Mouse (Mus musculus): ENCODE data around the gene Ksr1.

The Ksr1 gene

DNA sequence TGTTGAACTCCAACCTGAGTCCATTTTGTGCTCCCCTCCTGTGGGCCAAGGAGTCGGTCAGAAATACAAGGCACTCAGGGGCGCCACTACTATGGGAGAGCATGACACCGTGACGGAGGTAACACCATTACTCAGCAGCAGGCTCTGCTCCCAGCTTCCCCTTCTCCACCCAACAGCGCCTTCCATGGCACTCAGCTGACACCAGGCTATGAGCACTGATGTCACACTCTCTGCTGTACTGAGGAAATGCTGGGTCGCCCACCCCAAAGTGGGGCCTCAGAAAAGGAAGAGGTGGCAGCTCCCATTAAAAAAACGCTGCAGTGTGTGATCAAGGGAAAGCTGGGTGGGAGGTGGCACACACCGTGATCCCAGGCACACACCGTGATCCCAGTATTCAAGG, 101.0 kb downstream of the Ksr1 start:
- DNase-seq (ENCODE audit: low read depth, low spot score): no peak

DNA sequence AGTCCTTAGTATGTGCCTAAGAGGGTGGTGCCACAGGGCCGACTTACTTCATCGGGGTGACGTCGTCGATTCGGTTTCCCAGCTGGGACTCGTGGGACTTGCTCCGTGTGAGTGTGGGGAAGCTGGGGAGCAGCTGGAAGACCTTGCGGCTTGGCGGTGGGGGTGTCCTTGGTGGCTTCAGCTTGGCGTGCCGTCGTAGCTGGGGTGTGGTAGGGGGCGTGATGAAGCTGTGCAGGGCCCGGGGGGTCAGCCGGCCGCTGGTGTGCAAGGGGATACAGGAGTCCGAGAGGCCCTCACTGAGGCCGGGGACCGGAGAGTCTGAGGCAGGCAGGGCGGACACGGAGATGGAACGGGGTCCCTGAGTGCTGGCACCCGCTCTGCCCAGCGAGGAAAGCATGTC, 101.4 kb downstream of the Ksr1 start:
- no peak for DNase-seq (ENCODE audit: low read depth, low spot score)

DNA sequence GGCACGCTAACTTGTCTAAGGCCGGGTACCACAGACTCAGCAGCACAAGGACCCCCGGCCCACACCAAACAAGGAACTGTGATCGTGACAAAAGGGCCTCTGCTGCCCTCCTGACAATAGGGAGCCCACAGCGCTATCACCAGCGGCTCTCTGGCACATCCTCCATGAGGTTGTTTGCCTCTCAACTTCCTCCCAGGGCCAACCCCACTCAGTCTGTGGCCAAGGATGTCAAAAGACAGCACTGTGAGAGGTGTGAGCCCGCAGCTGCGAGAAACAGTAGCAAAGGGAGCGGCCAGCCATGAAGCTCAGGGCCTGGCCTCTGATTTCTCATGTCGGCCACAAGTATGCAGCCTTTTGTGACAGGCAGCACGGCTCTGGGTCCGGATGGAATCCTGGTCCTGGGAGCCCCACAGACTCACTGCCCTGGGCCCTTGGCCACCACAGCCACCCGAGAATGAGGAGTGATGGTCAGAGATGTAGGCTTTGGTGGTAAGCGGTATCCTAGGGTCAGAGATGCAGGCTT, 104.2 kb downstream of the Ksr1 start:
- DNase-seq (ENCODE audit: low read depth, low spot score): no peak

DNA sequence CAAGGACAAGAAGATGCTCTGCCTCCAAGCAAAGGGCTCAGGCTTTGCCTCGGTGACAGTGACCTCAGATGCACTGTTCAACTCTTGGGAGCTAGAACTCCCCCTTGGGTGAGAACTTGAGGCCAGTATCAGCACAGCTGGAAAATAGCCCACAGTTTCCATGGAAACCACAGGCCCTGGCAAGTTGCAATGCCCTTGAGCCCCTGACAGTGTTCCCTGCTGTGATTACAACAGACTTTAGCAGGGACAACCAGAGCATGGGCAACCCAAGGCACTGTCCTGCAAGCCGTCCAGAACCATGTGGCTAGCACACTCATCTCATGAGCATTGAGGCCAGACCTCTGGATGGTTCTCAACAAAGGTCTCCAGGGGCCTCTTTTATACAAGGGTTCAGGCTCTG, 106.7 kb downstream of the Ksr1 start:
- no peak for DNase-seq (ENCODE audit: low read depth, low spot score)

DNA sequence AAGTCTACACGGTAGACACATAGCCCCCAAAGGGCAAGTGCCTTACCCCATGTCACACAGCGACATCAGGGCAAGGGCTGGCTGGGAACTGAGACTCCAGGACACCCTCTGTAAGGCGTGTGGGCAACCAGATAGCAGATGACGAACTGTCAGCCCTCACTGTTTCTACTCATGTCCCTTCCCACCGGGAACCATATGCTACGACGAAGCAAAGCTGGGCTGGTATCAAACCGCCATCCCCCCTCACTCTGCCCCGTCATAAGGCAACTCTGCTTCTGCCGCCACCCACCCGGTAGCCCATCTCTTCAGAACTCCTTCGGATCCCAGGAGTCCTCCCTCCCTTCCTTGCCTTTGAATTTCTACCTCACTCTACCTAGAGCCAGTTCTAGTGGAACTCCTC, 108.7 kb downstream of the Ksr1 start:
- no peak for DNase-seq (ENCODE audit: low read depth, low spot score)

DNA sequence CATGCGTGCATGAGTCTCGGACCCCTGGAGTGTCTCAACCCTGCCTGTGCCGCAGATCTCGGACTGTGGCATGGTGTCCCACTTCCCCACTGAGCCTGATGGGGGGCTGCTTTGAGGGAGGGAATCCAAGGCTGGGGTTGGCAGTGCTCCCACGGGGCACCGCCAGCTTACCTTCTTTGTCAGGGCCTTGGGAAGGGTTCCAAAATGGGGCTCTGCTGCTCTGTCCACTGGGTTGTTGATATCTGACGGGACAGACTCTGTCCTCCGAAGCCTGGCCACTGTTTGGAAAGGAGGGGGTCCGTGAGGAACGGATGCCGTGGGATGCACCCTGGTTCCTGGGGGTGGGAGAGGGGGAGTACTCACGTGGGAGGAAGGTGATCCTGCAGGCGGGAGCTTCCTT, 109.9 kb downstream of the Ksr1 start:
- no peak for DNase-seq (ENCODE audit: low read depth, low spot score)

DNA sequence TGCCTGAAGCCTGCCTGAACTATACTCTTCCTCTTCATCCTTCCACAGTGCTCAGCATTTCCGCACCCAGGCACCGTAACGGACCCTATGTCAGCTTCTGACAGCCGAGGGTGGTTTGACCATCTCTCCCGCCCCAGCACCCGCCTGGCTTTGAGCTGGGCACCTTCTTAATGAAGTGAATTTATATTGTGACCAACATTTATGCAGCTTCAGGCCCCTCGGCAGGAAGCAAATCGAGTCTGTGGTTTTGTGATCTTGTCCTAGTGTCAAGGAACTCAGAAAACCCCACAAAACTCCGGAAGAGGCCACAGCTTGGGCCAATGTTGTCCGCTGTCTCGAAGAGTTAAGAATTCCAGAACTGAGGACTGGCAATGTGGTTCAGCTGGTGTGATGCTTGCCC, 112.6 kb downstream of the Ksr1 start:
- DNase-seq (ENCODE audit: low read depth, low spot score): no peak

DNA sequence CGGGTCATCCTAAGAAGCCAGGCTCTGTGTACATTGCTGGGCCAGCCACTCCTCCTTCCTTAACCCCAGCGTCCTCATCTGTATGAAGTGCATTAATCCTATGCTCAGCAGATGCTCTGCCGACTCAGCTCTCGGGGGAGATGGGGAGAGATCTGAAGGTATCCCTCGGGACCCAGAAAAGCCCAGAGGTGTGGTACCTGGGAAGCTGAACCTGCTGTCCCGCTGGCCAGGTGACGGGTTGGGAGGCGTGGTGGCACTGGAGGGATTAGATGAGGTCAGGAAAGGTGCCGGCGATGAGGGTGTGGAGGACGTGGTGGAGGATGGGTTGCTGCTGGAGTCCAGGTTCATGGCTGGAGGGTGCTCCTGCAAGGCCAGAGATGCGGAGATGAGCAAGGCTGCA, 113.2 kb downstream of the Ksr1 start:
- DNase-seq (ENCODE audit: low read depth, low spot score): no peak

DNA sequence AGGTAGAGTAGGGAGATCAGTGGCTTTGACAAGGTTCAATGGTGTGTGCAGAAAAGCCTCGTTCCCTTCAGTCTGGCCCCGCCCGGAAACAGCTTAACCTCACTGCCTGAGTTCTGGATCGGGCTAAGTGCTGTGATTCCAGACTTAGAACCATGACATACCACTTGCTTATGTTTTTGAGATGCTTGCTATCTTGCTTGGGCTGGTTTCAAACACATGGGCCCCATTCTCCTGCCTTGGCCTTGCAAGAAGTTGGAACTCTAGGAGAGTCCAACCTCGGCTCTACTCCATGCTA, 114.8 kb downstream of the Ksr1 start:
- DNase-seq (ENCODE audit: low read depth, low spot score): no peak

DNA sequence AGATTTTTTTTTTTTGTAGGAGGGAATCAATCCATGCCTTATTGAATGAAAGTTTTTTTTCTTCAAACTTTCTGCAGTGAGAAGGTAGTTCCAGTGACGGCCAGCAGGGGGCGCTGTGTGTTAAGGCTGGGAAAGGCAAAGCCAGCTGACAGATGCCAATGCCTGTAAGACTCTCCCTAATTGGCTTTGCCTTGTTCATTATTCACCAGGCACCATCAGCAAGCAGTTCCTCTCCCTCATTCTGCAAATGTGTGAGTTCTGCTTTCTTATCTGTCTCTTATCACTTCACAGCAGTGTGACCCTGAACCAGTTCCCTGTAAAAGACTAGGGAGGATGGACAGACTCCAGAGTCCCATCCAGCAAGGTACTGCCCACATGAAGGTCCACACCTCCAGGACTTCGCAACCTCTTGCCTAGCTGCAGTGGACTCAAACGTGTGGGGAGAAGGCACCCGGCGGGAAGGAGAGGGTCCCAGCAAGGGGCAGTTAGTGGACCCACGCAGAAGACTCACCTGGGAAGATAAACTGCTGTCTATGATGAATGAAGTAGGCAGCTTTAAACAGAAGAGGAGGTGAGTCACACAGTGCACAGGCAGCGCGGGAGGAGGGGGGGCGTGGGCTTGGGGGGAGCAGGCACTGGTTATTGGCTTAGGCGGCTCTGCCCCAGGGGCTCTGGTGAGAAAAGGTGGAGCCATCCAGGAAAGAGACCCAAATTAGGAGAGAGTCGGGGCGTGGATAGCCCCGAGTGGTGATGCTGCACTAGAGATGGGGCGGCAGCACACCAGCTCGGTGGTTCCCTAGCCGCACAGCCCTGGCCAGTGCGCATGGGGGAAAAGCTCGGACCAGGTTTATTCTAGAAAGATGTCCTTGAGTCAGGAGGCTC, 115.4 kb downstream of the Ksr1 start:
- DNase-seq (ENCODE audit: low read depth, low spot score): peak; percentile 86

DNA sequence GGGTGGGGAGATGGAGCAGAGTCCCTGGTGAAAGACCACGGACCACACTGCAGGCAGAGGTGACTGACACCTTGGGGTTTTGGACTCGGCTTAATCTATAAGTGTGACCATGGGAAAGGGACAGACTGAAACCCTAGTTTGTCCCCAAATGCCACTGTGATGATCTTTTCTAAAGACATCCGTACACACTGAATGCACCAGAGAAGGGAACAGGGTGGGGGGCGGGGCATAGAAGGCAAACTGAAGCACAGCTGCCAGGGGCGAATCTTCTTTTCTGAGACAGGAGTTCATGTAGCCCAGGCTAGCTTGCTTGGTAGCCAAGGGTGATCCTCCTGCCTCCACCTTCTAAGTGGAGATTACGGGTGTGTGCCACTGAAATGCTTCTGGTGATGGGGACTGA, 122.5 kb downstream of the Ksr1 start:
- DNase-seq (ENCODE audit: low read depth, low spot score): peak; percentile 56

DNA sequence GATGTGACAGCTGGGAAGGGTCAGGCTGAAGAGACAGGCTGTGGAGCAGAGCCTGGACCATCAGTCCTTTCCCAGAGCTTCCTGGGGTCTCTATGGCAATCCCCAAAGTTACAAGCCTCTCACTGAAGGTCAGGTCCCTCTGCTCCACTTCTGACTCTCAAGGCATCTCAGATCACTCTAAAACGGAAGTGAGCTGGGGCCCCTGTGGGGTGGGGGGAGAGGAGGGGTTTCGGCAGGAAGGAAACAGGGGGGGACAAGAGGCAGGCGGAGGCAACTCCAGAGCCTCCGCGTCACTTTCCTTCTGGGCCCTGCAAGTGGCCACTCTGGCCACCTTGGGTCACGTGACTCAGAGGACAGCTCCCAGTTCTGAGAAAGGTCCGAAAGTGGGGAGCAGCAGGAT, 122.9 kb downstream of the Ksr1 start:
- DNase-seq (ENCODE audit: low read depth, low spot score): peak; percentile 87

DNA sequence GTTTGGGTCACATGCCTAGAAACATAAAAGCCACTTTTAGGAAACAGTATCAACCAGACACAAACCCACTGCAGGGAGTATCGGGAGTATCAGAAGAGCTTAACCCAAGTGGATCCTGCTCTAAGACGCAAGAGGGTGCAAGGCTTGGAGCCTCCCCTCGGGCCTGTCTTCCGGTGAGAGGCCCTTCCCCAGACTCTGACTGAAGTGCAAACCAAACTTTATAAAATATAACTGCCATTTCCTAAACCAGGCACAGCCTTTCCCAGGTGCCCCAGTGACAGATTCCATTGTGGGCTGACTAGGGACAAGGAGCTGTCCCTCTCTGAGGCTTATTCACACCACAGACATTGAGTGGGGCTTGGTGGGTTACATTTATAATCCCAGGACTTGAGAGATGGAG, 123.4 kb downstream of the Ksr1 start:
- DNase-seq (ENCODE audit: low read depth, low spot score): peak; percentile 40

DNA sequence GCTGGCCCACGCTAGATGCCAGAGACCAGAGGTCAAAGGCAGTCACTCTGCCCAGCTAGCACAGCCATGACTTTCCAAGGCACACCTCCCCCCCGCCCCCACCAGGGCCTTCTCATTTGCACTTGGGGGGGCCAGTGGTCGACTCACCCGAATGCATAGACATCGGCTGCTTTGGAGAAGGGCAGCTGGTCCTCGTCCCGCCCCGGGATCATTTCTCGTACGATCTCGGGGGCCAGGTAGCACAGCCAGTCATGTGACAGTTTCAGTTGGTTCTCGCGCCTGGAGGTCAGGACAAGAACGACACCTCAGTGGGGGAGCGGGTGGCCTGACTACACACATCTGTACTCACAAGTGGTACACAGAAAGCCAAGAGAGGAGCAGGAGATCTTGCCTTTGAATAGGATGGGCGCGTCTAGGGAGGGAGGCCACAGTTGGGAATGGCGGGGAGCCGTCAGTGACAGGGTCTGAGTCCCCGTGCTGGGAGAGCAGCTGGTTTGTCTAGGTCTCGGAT, 125.6 kb downstream of the Ksr1 start:
- no peak for DNase-seq (ENCODE audit: low read depth, low spot score)

DNA sequence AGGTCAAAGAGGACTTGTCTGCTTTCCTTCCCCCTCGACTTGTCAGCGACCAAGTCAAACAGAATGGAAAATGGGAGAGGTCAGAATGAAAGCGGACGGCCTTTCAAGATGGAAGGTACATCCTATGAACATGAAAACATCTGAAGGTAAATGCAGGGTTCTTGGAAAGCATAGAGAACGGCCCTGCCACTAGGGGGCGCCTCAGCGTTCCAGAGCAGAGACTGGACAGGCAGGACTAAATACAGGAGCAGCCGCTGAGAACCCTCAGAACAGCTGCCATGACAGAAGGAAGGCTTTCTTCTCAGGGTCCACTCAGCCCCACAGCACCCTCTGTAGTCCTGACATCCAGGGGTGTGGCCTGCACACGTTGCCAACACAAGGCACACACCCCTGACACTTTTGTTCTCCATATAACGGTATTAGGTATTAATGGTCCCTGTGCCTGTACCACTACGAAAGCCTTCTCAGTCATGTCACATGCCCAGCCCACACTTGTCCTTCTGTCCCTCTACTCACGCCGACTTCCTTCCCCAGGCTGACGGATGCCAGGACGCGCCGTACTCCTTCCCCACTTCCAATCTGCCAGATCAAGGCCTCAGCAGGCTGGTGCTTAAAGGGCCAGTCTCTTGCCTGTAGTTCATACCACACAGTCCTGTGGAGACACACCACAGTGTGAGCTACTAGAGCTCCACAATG, 126.2 kb downstream of the Ksr1 start:
- DNase-seq (ENCODE audit: low read depth, low spot score): peak; percentile 78

DNA sequence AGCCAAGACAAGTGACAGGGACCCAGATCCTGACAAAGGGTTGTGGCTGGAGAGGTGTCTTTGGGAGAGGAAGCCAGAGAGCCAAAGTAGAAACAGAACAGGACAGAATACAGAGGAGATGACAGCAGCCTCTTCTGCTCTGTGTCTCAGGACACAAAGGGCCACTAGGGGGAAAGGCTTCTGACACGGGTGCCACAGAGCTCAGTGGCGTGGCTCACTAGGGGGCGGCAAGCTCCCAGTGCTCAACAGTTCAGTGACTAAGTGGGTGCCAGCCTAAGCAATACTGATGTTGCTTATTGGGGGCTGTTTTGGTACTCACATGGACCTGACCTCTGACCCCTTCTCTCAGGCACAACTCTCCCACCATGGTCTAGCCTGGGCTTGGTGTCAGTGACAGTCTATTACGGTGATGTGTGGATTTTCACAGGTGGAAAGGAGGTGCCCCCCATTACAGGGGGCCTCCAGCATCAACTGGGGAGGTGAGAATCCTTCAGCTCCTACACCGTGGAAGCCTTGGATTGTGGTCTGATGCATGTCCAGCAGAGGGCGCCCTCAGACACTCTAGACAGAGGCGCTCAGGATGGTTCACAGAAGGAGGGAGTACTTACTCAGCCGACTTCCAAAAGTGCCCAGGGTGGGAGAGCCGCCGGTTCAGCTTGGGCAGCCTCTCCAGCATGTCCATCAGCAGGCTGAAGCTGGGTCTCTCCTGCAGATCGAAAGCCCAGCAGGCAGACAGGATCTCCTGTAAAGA, 127.1 kb downstream of the Ksr1 start:
- DNase-seq (ENCODE audit: low read depth, low spot score): peak; percentile 90

DNA sequence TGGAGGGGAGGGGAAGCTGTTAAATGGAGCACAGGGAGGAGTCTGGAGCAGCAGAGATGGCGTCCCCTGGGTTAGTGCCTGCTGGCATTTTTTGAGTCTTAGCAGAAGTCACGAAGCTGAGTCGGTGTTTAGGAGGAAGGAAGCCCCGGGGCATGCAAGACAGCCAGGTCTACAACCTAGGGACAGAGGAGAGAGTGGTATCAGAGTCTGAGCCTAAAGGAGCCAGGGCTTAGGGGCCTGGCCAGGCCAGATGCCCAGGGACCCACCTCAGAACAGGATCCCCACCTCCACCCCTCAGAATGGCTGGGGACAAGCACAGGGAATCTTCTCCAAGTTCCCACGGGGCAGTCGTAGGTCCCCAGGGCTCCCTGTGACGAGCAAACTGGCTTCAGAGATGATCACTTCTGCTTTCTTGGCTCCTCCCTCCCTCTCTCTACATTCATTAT, 129.0 kb downstream of the Ksr1 start:
- no peak for DNase-seq (ENCODE audit: low read depth, low spot score)

DNA sequence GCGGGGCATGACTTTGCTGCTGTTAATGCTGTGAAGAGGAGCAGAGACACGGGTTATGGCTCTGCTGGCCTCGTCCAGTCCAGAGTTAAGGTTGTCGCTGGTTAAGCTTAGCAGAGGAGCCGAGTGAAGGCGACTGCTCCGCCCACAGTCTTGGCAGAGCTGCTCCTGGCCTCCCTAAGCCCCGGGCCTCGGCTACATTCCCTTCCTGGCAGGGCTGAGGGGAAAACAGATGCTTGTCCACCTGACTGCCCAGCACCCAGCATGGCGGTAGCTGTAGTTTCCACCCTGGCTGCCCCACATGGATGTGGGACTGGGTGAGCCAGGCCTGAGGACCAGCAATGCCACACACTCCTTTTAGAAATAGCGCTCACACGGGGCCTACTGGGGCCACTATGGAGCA, 130.0 kb downstream of the Ksr1 start:
- DNase-seq (ENCODE audit: low read depth, low spot score): no peak

DNA sequence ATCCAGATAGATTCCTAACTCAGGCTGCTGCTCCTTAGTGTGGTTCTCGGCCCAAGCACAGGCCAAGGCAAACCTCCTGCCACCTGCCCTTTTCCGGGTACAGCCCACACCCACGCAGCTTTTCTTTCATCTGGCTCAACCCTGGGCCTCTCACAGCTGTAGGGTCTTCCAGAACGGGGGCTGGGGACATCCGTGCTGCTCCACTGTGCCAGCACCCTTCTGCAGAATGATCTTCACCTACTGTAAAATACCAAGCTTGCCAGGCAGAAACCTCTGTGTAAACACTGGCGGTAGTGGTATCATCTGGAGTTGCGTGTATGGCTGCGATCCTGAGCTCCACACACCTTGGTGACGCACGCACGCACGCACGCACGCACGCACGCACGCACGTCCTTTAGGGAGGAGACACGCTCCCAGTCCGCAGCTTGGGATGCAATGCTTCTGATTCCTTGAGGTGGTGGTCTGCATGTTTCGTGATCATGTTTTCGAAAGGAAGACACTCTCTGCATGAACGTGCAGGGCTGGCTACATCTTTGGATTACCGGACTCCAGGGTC, 130.5 kb downstream of the Ksr1 start:
- DNase-seq (ENCODE audit: low read depth, low spot score): no peak

DNA sequence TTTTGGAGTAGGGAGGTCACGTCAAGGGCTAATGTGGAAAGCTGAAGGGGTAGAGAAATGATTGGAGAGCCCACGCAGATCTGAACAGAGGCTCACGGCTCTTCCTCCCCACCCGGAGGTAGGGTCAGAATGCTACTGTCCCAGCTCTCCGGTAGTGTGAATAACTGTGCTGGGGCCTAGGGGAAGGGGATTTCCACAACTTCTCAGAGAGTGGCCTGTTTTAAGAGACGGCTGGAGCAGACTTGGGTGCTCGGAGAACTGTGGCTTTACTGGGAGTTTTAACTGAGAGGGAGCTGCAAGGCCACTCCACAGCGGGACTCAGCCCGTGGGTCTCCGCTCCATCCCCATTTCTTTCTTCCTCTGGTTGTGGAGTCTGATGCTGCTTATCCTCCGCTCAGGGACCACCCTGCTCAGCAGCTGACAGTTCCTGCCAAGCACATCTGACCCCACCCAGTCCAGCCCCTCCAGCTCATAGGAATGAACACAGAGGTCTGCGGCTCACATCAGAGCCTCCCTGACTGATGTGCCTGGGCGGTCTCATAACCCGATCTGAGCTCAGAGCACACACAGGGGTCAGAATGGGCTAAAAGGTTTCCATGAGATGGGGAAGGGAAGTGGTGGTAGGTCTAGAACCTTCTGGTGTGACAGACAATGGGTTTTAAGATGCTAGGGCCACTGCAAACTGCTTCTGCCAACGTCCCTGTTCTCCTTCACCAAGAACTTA, 131.4 kb downstream of the Ksr1 start:
- peak; percentile 1 for DNase-seq (ENCODE audit: low read depth, low spot score)

DNA sequence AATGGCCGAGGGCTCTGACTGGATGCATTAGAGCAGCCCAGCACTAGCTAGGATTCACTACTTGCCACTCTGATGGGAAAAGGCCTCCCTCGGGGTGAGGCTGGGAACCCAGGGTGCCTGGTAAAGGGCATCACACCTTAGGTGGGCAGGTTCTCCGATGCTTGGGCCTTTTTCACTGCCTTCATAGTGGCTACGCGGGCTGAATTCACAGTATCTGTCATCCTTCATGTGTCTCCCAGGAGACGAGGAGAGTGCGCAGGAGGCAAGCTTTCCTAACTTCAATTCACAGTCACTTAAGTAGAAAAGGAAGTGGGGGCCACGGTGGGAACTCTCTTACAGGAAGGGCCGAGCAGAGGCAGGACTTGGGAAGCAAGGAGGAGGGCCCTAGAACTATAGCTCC, 132.4 kb downstream of the Ksr1 start:
- DNase-seq (ENCODE audit: low read depth, low spot score): no peak

Data from CD4-positive, CD25-positive, alpha-beta regulatory T cell, adult 2 months (primary cell).